Mouse (Mus musculus): Measurements from ENCODE around the gene Tmem163.

DNA sequence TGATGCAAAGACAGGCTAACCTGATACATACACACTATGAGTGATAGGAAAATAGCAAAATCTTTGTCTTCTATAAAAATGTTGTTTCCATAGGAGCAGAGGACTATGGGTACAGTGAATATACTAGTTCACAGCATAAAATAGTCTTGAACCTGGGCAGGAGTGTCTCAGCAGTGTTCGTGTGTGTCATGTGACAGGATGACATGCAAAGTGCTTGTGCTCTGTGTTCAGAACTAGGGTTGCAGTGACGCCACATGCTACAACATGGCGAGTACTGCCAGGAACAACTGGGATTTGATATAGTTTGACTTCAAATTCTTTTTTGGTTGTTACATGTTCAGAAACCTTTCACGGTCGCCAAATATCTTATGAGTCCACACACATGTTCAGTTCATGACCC lies 92.3 kb downstream of the Tmem163 start:
- no peak for TF ChIP-seq CTCF (IDR thresholded peaks at IDR 0.05; ENCODE audit: low read depth)
- no peak for TF ChIP-seq EP300 (IDR thresholded peaks at IDR 0.05; ENCODE audit: low read depth)
